ENCODE assay signal across 10 mouse cellular contexts in genomic region chr1:192189056-192189455, GRCm38 (mm10). TPM values are rescaled to one million over a fixed set of nuclear protein-coding genes. Genes with fewer than 3 reads are reported as not detected.
A peak's percentile ranks its signal among the peaks of the same experiment; 100 is the strongest.
DNase-seq lines count a peak whose midpoint lies in the region; ATAC-seq and TF ChIP-seq lines count a peak whose summit lies in the region.
"Had no signal": no experiment of that assay in that cellular context is flagged by ENCODE, and none has a peak within 500 bp of the region (broad histone marks: within the 10 kb centered on the region; RNA-seq: fewer than 3 reads in every experiment).

No protein-coding gene starts in this region.

- H3K27me3 ChIP-seq in kidney, adult 2 months (replicated peaks; ENCODE audit: control insufficient read depth, insufficient read depth, low read length): no peaks in the 10 kb centered on the region
- peaks cover 18% of the 10 kb centered on the region; the same call in 1 of the 2 replicates for H3K27me3 ChIP-seq in kidney, embryonic 14.5 days (ENCODE audit: control insufficient read depth, insufficient read depth, low read length)
- peaks cover 25% of the 10 kb centered on the region for H3K27me3 ChIP-seq in midbrain, embryonic 15.5 days (replicated peaks)

- in situ Hi-C loops in ES-E14 (cut with MboI; ENCODE audit: low sequenced_read_pairs in 2 of 2, unreplicated experiment in 2 of 2): no loop called here

- DNase-seq in kidney, adult 2 months: peak; percentile 70
- DNase-seq in ES-E14 (ENCODE audit: low read depth, low spot score): peak; percentile 54
- peak; percentile 50 for DNase-seq in cerebellum, adult 11 months
- DNase-seq in heart, postnatal 4 days: peak; percentile 26
- DNase-seq in natural killer cell, adult 2 months (ENCODE audit: low spot score in 2 of 2): no peak
- DNase-seq in urinary bladder, adult 18-20 months (ENCODE audit: low spot score in 2 of 2): no peak

- no peaks in the 10 kb centered on the region for H3K36me3 ChIP-seq in kidney, adult 2 months (ENCODE audit: control insufficient read depth, insufficient read depth, low read length)
- no peaks in the 10 kb centered on the region for H3K36me3 ChIP-seq in kidney, embryonic 14.5 days (ENCODE audit: control insufficient read depth, insufficient read depth, low read length)
- no peaks in the 10 kb centered on the region for H3K36me3 ChIP-seq in ES-E14 (ENCODE audit: control insufficient read depth, insufficient read depth, low read length, poor library complexity, severe bottlenecking)
- H3K36me3 ChIP-seq in midbrain, embryonic 15.5 days (replicated peaks): no peaks in the 10 kb centered on the region
- H3K36me3 ChIP-seq: embryonic facial prominence, embryonic 15.5 days had no signal

- peak; percentile 46 for TF ChIP-seq CTCF in kidney, adult 2 months (conservative IDR thresholded peaks at IDR 0.05; ENCODE audit: insufficient read depth, insufficient read length, low read depth, low read length)

- H3K4me2 ChIP-seq in kidney, embryonic 14.5 days (replicated peaks; ENCODE audit: low read depth, low read length): no peak overlapping the region
- no peak overlapping the region for H3K4me2 ChIP-seq in midbrain, embryonic 15.5 days
- H3K4me2 ChIP-seq: embryonic facial prominence, embryonic 15.5 days had no signal

- H3K9ac ChIP-seq in kidney, embryonic 14.5 days (ENCODE audit: low read depth, low read length): no peak overlapping the region
- no peak overlapping the region for H3K9ac ChIP-seq in ES-E14 (ENCODE audit: insufficient read depth, low read depth, low read length, poor library complexity, severe bottlenecking)
- H3K9ac ChIP-seq in midbrain, embryonic 15.5 days: no peak overlapping the region
- H3K9ac ChIP-seq: embryonic facial prominence, embryonic 15.5 days had no signal

- ATAC-seq in kidney, embryonic 14.5 days (ENCODE audit: low FRiP score, low TSS enrichment): no peak
- ATAC-seq in midbrain, embryonic 15.5 days (replicated peaks): 0 out of 2 replicates have a peak, but pooled peaks have one; percentile 50

- WGBS in kidney, adult 2 months: 4% methylated on average over 4 of the region's 4 CpGs
- 9% methylated on average over 4 of the region's 4 CpGs for WGBS in kidney, embryonic 14.5 days
- WGBS in midbrain, embryonic 15.5 days: 8% methylated on average over 4 of the region's 4 CpGs

- no peaks in the 10 kb centered on the region for H3K4me1 ChIP-seq in kidney, adult 2 months (ENCODE audit: control insufficient read depth, insufficient read depth, low read length)
- H3K4me1 ChIP-seq in kidney, embryonic 14.5 days (ENCODE audit: control insufficient read depth, insufficient read depth, low read length): no peaks in the 10 kb centered on the region
- H3K4me1 ChIP-seq in ES-E14 (ENCODE audit: control insufficient read depth in 2 of 2, insufficient read depth in 2 of 2, low read length in 2 of 2, poor library complexity in 1 of 2): 0 out of 4 replicates have a peak, but pooled peaks cover 0 to 2% of the 10 kb centered on the region in 2 experiments
- H3K4me1 ChIP-seq in midbrain, embryonic 15.5 days: peaks cover 17% of the 10 kb centered on the region

- no peaks in the 10 kb centered on the region for H3K9me3 ChIP-seq in kidney, embryonic 14.5 days (ENCODE audit: control insufficient read depth, low read length)
- H3K9me3 ChIP-seq in ES-E14 (ENCODE audit: control insufficient read depth, insufficient read depth, low read depth, low read length): no peaks in the 10 kb centered on the region
- no peaks in the 10 kb centered on the region for H3K9me3 ChIP-seq in midbrain, embryonic 15.5 days
- H3K9me3 ChIP-seq: embryonic facial prominence, embryonic 15.5 days had no signal

- no peak overlapping the region for H3K27ac ChIP-seq in kidney, adult 2 months (ENCODE audit: insufficient read depth, low read depth, low read length)
- no peak overlapping the region for H3K27ac ChIP-seq in kidney, embryonic 14.5 days (ENCODE audit: low read depth, low read length)
- no peak overlapping the region for H3K27ac ChIP-seq in ES-E14 (ENCODE audit: insufficient read depth, low read depth, low read length, poor library complexity, severe bottlenecking)
- H3K27ac ChIP-seq in midbrain, embryonic 15.5 days: no peak overlapping the region
- H3K27ac ChIP-seq: embryonic facial prominence, embryonic 15.5 days had no signal

- H3K4me3 ChIP-seq in kidney, adult 2 months (ENCODE audit: insufficient read depth, low read depth, low read length): no peak overlapping the region
- H3K4me3 ChIP-seq in kidney, embryonic 14.5 days (ENCODE audit: low read length): no peak overlapping the region
- no peak overlapping the region for H3K4me3 ChIP-seq in ES-E14 (ENCODE audit: insufficient read depth in 1 of 2, low read depth in 1 of 2, low read length in 2 of 2, poor library complexity in 1 of 2, severe bottlenecking in 1 of 2)
- H3K4me3 ChIP-seq in midbrain, embryonic 15.5 days: no peak overlapping the region
- H3K4me3 ChIP-seq: embryonic facial prominence, embryonic 15.5 days had no signal

- no peak for TF ChIP-seq POLR2A in kidney, adult 2 months (IDR thresholded peaks at IDR 0.05; ENCODE audit: low read depth, low read length)

TF ChIP-seq in ES-E14, 5 proteins besides CTCF, POLR2A, EP300 and RAD21:
- no peak for TF ChIP-seq MAFK (IDR thresholded peaks at IDR 0.05; ENCODE audit: insufficient read depth, low read depth, low read length)
- TF ChIP-seq ZC3H11A (IDR thresholded peaks at IDR 0.05; ENCODE audit: borderline replicate concordance, low read depth, low read length): peak; percentile 91

RNA-seq across cellular contexts. Expression of gene Kcnh1, which starts 1.5 kb away (rescaled TPM):
- polyA plus RNA-seq in kidney, adult 2 months (2012; rRNA removed): 0.52 and 0.60 TPM in 2 replicates
- 0.36 and 0.70 TPM in 2 replicates for polyA plus RNA-seq in kidney, embryonic 14.5 days (2014; fragmentation: Nextera tagmentation; extraction: Ambion mirVana)
- 0.71 and 0.95 TPM in 2 replicates for total RNA-seq in ES-E14 (2012; rRNA removed)
- under 1 TPM; 0.29 to 0.38 TPM for total RNA-seq in heart, postnatal 4 days (2021)
- polyA plus RNA-seq in midbrain, embryonic 15.5 days (2015; fragmentation: Nextera tagmentation; extraction: Ambion mirVana): 3.2 and 3.3 TPM in 2 replicates
- polyA plus RNA-seq: liver, embryonic 16.5 days had no signal

RNA-seq across cellular contexts. Expression of gene Rcor3, which starts 51.2 kb away (rescaled TPM):
- 31.1 and 41.2 TPM in 2 replicates for polyA plus RNA-seq in kidney, adult 2 months (2012; rRNA removed)
- polyA plus RNA-seq in kidney, embryonic 14.5 days (2014; fragmentation: Nextera tagmentation; extraction: Ambion mirVana): 23.3 and 25.1 TPM in 2 replicates
- total RNA-seq in ES-E14 (2012; rRNA removed): 3.7 and 4.1 TPM in 2 replicates
- total RNA-seq in heart, postnatal 4 days (2021): 10 to 100 TPM; 43.7 to 48.1 TPM
- 35.8 and 37.4 TPM in 2 replicates for polyA plus RNA-seq in midbrain, embryonic 15.5 days (2015; fragmentation: Nextera tagmentation; extraction: Ambion mirVana)

Comparison
In these comparisons a context has a peak if more than half of its experiments do, and no peak if none do; other contexts are left out.
1. DNase-seq: peak in kidney, adult 2 months (single experiment), ES-E14 (single experiment), cerebellum, adult 11 months (single experiment) and heart, postnatal 4 days (single experiment); none in natural killer cell, adult 2 months (0 of 2) and urinary bladder, adult 18-20 months (0 of 2).